Mouse (Mus musculus) thymus, postnatal 0 days (tissue): ENCODE results near the gene Best3. TPM values are rescaled to one million over a fixed set of nuclear protein-coding genes. Genes with fewer than 3 reads are reported as not detected.
"Not testable (repeated sequence)": the region's sequence is repeated elsewhere in the genome, so short reads cannot be mapped to it uniquely, and the experiment has no call there.

Source experiments
- DNase-seq: peaks from one replicate; pipeline ENCODE4 v3.0.0-alpha.2; 2015; ENCODE audit warnings: low spot score
- polyA plus RNA-seq: library from polyadenylated mRNA; unstranded; fragments of >200 nt; fragmentation: Nextera tagmentation; extraction: Ambion mirVana; gene quantifications from 2 replicates; pipeline ENCODE4 v1.2.1, GENCODE M21; 2015

Gene Best3
- polyA plus RNA-seq, 1 experiment from 2014 or later: not detected

DNA sequence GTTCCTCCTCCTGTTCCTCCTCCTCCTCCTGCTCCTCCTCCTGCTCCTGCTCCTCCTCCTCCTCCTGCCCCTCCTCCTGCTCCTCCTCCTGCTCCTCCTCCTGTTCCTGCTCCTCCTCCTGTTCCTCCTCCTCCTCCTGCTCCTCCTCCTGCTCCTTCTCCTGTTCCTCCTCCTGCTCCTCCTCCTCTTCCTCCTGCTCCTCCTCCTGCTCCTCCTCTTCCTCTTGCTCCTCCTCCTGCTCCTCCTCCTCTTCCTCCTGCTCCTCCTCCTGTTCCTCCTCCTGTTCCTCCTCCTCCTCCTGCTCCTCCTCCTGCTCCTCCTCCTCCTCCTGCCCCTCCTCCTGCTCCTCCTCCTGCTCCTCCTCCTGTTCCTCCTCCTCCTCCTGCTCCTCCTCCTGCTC lies 39.7 kb downstream of the Best3 start:
- DNase-seq: not testable (repeated sequence)

DNA sequence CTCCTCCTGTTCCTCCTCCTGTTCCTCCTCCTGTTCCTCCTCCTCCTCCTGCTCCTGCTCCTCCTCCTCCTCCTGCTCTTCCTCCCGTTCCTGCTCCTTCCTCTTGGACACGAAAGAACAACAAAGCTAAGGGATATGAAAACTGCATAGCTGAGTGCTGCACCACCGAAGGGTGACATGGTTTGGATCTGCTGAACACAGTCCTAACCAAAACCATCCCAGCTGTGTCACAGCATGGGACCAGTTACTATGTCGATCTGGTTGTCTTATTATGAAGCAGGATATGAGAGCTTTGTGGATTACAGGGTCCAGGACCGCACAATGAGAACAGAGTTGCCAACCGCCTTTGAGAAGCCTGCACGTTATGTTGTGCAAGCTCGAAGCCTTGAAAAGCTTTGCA lies 40.1 kb downstream of the Best3 start:
- DNase-seq: no peak

DNA sequence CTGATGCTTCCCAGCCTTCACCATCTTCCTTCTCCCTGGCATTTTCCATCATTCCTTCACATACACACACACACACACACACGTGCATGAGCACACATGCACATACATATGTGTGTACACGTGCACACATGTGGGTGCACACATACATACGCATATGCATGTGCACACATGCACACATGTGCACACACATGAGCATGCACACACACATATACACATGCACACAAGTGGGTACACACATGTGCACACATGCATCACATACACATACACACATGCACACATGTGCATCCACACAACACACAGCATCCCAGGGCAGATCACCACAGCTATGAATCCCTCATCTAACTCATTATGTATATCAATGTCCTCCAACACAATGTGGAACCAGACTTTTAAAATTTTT lies 45.0 kb downstream of the Best3 start:
- no peak for DNase-seq

DNA sequence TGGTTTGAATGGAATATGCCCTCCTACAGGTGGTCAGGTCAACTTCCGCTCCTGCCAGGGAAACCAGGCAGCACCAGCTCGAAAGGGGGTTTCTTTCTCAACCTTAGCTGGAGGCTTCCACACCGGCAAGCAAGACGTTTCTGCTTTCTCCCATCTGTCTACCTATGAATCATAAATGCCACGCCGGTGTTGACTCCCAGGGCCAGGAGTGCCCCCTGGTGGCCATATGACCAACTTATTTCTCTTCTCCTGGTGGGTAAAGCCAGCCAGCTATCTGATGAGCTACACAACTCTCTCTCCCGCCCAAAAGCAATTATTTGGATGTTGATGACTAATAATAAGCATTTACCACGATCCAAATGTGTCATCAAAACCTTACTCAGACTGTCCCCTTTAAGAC lies 47.7 kb downstream of the Best3 start:
- DNase-seq: peak; percentile 82

DNA sequence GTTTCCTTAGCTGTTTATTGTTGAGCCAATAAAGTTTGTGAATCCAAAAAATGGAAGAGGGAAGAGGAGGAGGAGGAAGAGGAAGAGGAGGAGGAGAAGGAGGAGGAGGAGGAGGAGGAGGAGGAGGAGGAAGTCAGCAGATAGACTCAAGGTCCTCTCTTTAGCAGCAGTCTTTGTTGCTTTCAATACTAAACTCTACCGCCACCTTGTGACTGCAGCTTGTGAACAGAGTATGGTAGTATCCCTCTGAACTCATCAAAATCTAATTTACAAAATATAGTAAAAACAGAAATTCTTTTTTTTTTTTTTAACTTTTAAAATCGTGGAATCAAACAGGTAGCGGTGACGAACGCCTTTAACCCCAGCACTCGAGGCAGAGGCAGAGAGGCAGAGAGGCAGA lies 54.2 kb downstream of the Best3 start:
- no peak for DNase-seq

GRCm38 (mm10) chr10:117042295-117042694 lies 56.2 kb downstream of the Best3 start:
- DNase-seq: no peak

GRCm38 (mm10) chr10:117043497-117044166 lies 57.5 kb downstream of the Best3 start:
- DNase-seq: not testable (repeated sequence)

DNA sequence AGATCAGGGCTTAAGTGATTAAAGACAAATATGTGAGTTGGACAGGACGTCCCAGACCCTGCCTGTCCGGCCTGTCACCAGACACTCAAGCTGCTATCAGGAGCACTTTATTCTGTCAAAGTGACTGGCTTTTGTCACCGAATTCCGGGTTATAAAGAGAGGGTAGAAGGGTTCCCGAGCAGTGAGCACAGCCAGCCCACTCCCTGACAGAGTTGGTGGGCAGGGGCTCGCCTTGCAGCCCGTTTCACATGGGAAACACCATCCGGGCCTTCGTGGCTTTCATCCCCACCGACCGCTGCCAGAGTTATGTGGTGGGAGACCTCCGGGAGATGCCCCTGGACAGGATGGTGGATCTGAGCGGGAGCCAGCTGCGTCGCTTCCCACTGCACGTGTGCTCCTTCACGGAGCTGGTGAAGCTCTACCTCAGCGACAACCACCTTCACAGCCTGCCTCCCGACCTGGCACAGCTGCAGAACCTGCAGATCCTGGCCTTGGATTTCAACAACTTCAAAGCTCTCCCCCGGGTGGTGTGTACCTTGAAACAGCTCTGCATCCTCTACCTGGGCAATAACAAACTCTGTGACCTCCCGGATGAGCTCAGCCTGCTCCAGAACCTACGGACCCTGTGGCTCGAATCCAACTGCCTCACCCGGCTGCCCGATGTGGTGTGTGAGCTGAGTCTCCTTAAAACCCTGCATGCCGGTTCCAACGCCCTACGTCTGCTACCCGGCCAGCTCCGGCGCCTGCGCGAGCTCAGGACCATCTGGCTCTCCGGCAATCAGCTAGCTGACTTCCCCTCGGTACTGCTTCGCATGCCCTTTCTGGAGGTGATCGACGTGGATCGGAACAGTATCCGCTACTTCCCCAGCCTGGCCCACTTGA lies 59.3 kb downstream of the Best3 start, which contains the start of gene Lrrc10:
Gene Lrrc10, plus strand, starts transcription at position 167 of the 882 bp plus-strand sequence.
- no peak for DNase-seq

GRCm38 (mm10) chr10:117049253-117049652 lies 63.1 kb downstream of the Best3 start:
- DNase-seq: no peak

DNA sequence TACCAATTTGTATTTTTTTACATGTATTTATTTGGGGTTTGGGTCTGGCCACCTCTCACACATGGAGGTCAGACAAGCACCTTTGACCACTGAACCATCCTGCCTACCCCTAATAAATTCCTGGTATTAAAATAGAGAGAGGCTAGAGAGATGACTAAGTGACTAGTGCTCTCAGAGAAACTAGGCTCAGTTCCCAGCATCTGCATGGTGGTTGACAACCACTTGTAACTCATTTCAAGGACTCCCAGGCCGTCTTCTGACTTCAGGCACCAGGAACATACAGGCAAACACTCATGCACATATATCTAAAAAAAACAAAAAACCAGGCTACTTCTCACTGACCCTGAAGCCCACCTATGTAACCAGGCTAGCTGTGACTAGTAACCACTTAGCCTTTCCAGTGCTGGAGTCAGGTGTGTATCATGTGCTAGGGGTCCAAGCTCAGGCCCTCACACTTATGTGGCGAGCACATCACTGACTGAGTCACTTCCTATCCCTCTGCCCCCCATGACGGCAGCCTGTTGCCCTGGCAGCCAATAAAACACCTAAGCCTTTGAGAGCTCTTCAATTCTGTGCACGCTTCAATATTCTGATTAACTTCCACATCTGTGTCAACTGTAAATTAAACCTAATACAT lies 64.0 kb downstream of the Best3 start:
- DNase-seq: no peak

DNA sequence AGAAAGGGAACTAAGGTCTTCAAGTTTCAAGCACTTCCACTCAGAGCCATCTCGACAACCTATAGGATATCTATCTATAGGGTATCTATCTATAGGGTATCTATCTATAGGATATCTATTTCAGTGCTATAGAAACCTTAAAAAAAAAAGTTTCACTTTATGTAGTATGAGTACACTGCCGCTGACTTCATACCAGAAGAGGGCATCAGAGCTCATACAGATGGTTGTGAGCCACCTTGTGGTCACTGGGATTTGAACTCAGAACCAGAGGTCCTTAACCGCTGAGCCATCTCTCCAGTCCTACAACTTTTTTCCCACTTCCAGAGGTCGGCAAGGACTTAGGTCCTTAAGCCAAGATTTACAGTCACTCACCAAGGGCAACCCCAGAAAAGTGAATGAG lies 69.6 kb downstream of the Best3 start:
- no peak for DNase-seq

GRCm38 (mm10) chr10:117062894-117063253 lies 76.8 kb downstream of the Best3 start:
- DNase-seq: no peak

DNA sequence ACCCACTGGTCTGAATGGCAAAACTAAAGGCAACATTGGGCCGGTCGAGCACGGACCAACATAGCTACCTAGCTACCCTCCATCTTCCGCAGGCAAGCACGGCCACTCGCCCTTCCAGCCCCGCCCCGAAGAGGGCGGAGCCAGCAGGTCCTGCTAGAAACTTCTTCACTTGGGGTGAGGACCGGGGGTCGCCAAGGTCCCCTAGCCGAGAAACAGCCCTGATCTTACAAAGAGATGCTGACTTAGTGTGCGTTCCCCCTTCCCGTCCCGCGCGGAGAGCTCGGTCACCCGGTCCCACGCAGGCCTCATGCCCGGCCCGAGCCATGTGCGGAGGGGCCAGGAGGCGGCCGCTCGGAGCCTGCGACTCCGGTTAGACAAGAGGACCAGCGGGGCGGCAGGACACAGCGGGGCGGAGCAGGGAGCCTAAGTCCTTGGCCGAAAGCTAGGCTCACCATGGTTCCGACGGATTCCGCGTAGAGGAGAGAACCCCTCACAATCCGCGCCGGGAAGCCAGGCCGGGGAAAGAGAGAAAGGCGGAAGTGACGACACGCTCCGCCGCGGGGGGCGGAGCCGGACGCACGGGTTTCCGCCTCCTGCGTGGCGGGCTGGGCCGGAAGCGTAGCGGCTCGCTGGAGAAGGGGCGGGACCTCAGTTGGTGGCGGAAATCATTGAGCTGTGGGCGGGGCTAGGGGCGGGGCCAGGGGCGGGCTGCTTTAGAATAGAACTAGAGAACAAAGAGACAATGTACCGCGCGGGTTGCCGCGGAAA lies 77.3 kb downstream of the Best3 start, which contains the start of gene Cct2:
Gene Cct2, minus strand, starts transcription at position 561 of the 768 bp plus-strand sequence.
- peak; percentile 98 for DNase-seq

DNA sequence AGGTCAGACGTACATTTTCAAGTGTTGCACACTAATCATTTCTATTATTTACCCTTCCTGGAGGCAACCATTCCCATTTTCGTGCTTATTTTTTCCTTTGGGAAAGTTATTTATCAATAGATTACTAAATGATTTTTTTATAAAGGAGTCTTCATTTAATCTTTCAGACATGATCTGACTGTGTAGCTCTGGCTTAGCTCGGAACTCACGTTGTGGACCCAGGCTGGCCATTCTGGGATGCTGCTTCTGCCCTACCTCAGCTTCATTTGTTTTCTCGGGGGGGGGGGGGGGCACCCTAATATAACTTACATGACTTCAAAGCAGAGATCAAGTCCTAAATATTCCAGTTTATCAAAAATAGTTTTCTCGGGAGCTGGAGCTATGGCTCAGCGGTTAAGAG lies 78.0 kb downstream of the Best3 start:
- no peak for DNase-seq

DNA sequence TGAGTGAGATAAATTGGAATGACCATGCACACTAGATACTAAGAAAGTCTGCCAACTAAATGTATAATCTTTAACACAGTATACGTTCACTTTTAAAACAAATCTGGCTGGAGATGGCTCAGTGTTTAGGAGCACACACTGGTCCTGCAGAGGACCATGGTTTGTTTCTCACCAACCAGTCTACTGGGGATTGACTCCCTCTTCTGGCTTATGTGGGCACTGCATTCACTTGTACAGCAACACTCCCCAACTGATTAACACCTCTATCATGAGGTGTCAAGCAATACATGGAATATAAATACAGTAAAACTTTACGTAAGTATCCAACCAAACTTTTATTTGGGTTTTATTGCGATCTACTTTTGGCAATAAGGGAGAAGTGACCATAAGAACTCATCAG lies 83.0 kb downstream of the Best3 start:
- no peak for DNase-seq

GRCm38 (mm10) chr10:117072191-117072888 lies 86.2 kb downstream of the Best3 start:
- no peak for DNase-seq

- no peak for DNase-seq
Observed at GRCm38 (mm10) chr10:117073176-117073575, 87.1 kb downstream of the Best3 start.
